Mouse (Mus musculus) CH12.LX (cell line): ENCODE measurements around the gene Gm42417. TPM values are rescaled to one million over a fixed set of nuclear protein-coding genes. Genes with fewer than 3 reads are reported as not detected.

Source experiments
- DNase-seq: peaks from one replicate; pipeline ENCODE4 v3.0.0-alpha.2; 2013; ENCODE audit errors: extremely low read depth
- H3K27ac ChIP-seq: 2 replicates; pipeline ENCODE4 v1.5.1; 2012; ENCODE audit warnings: low read depth, mild to moderate bottlenecking, control low read depth, moderate library complexity; ENCODE audit not compliant: insufficient read depth
- H3K27me3 ChIP-seq: replicated peaks from 2 replicates; pipeline ENCODE3; 2012; ENCODE audit warnings: inconsistent platforms
- H3K36me3 ChIP-seq, 2 experiments: replicated peaks in 1 of 2; 2 replicates each; pipeline versions ENCODE3 to v1.6.1; 2012; ENCODE audit warnings: inconsistent platforms in 1 of 2, low read length in 1 of 2, mild to moderate bottlenecking in 1 of 2, mixed read lengths in 1 of 2, moderate library complexity in 1 of 2; ENCODE audit not compliant: control insufficient read depth in 1 of 2, insufficient read depth in 1 of 2
- H3K4me1 ChIP-seq, 2 experiments: 2 replicates each; pipeline ENCODE4 v1.6.1; 2012; ENCODE audit warnings: inconsistent platforms in 1 of 2, moderate library complexity in 1 of 2; ENCODE audit not compliant: insufficient read depth in 2 of 2, control insufficient read depth in 1 of 2
- H3K4me2 ChIP-seq: 2 replicates; pipeline ENCODE4 v1.6.1; 2012; ENCODE audit warnings: low read depth, mild to moderate bottlenecking, control low read depth; ENCODE audit not compliant: poor library complexity, insufficient read depth, severe bottlenecking
- H3K4me3 ChIP-seq, 3 experiments: fragments of 150-350 bp in 1 of 3; sonication (generic) in 1 of 3; replicated peaks in 1 of 3; 2 replicates each; pipeline versions ENCODE3 to v1.5.1; 2011 to 2012; ENCODE audit warnings: low read depth in 2 of 3, low read length in 2 of 3, mild to moderate bottlenecking in 2 of 3, moderate library complexity in 2 of 3, control low read depth in 1 of 3, improper control_type of control experiment in 1 of 3, inconsistent platforms in 1 of 3, mixed read lengths in 1 of 3; ENCODE audit not compliant: poor library complexity in 1 of 3
- H3K79me2 ChIP-seq: replicated peaks from 2 replicates; pipeline ENCODE4 v1.6.1; 2012; ENCODE audit warnings: mild to moderate bottlenecking, moderate library complexity; ENCODE audit not compliant: control insufficient read depth, poor library complexity, insufficient read depth, severe bottlenecking; ENCODE audit errors: extremely low read depth
- H3K9ac ChIP-seq: 2 replicates; pipeline ENCODE4 v1.6.1; 2012; ENCODE audit warnings: low read depth, mild to moderate bottlenecking, control low read depth, moderate library complexity; ENCODE audit not compliant: insufficient read depth
- H3K9me3 ChIP-seq: replicated peaks from 2 replicates; pipeline ENCODE3; 2012; ENCODE audit warnings: low read length, inconsistent platforms, mixed read lengths
- CHD2 ChIP-seq: IDR thresholded peaks from 2 replicates; pipeline ENCODE4 v1.6.1; 2011; ENCODE audit warnings: low read length, improper control_type of control experiment
- ELF1 ChIP-seq: IDR thresholded peaks from 2 replicates; pipeline ENCODE4 v1.6.1; 2014; ENCODE audit warnings: low read depth, mild to moderate bottlenecking, inconsistent platforms, low read length, improper control_type of control experiment
- EP300 ChIP-seq: IDR thresholded peaks from 2 replicates; pipeline ENCODE4 v1.6.1; 2011; ENCODE audit warnings: low read length, improper control_type of control experiment
- HCFC1 ChIP-seq: IDR thresholded peaks from 2 replicates; pipeline ENCODE4 v1.6.1; 2012; ENCODE audit warnings: low read depth, mild to moderate bottlenecking, inconsistent platforms, low read length, improper control_type of control experiment
- IRF4 ChIP-seq: IDR thresholded peaks from 2 replicates; pipeline ENCODE4 v1.6.1; 2014; ENCODE audit warnings: low read depth, mild to moderate bottlenecking, inconsistent platforms, low read length, improper control_type of control experiment
- JUN ChIP-seq: IDR thresholded peaks from 2 replicates; pipeline ENCODE4 v1.6.1; 2011; ENCODE audit warnings: low read depth, mild to moderate bottlenecking, low read length, improper control_type of control experiment, moderate library complexity; ENCODE audit not compliant: insufficient read depth
- JUND ChIP-seq: conservative IDR thresholded peaks from 2 replicates; pipeline ENCODE4 v1.6.1; 2011; ENCODE audit warnings: low read depth, low read length, improper control_type of control experiment
- KAT2A ChIP-seq: IDR thresholded peaks from 2 replicates; pipeline ENCODE4 v1.6.1; 2012; ENCODE audit warnings: low read length, improper control_type of control experiment, inconsistent platforms; ENCODE audit not compliant: insufficient replicate concordance
- MAZ ChIP-seq: IDR thresholded peaks from 2 replicates; pipeline ENCODE4 v1.6.1; 2012; ENCODE audit warnings: low read depth, mild to moderate bottlenecking, inconsistent platforms, low read length, improper control_type of control experiment, moderate library complexity
- MEF2A ChIP-seq: IDR thresholded peaks from 2 replicates; pipeline ENCODE4 v1.6.1; 2014; ENCODE audit warnings: low read depth, mild to moderate bottlenecking, inconsistent platforms, low read length, improper control_type of control experiment, borderline replicate concordance
- MXI1 ChIP-seq: IDR thresholded peaks from 2 replicates; pipeline ENCODE4 v1.6.1; 2011; ENCODE audit warnings: mild to moderate bottlenecking, low read depth, low read length, improper control_type of control experiment
- MYC ChIP-seq: IDR thresholded peaks from 2 replicates; pipeline ENCODE4 v1.6.1; 2011; ENCODE audit warnings: low read depth, mild to moderate bottlenecking, improper control_type of control experiment, low read length
- NRF1 ChIP-seq: IDR thresholded peaks from 2 replicates; pipeline ENCODE4 v1.6.1; 2014; ENCODE audit warnings: low read depth, mild to moderate bottlenecking, inconsistent platforms, low read length, improper control_type of control experiment, moderate library complexity
- POLR2A ChIP-seq: IDR thresholded peaks from 2 replicates; pipeline ENCODE4 v1.6.1; 2011; ENCODE audit warnings: low read depth, mild to moderate bottlenecking, improper control_type of control experiment, low read length
- RAD21 ChIP-seq: IDR thresholded peaks from 2 replicates; pipeline ENCODE4 v1.6.1; 2011; ENCODE audit warnings: low read depth, mild to moderate bottlenecking, low read length, improper control_type of control experiment, moderate library complexity
- RCOR1 ChIP-seq: conservative IDR thresholded peaks from 2 replicates; pipeline ENCODE4 v1.6.1; 2012; ENCODE audit warnings: low read depth, mild to moderate bottlenecking, inconsistent platforms, low read length, improper control_type of control experiment
- SMC3 ChIP-seq: IDR thresholded peaks from 2 replicates; pipeline ENCODE4 v1.6.1; 2011; ENCODE audit warnings: low read depth, low read length, improper control_type of control experiment
- TCF12 ChIP-seq: IDR thresholded peaks from 2 replicates; pipeline ENCODE4 v1.6.1; 2014; ENCODE audit warnings: low read depth, mild to moderate bottlenecking, inconsistent platforms, low read length, improper control_type of control experiment
- USF1 ChIP-seq: IDR thresholded peaks from 2 replicates; pipeline ENCODE4 v1.6.1; 2014; ENCODE audit warnings: low read depth, mild to moderate bottlenecking, inconsistent platforms, low read length, improper control_type of control experiment
- USF2 ChIP-seq: conservative IDR thresholded peaks from 2 replicates; pipeline ENCODE4 v1.6.1; 2011; ENCODE audit warnings: low read depth, low read length, improper control_type of control experiment
- ZNF384 ChIP-seq: IDR thresholded peaks from 2 replicates; pipeline ENCODE4 v1.6.1; 2012; ENCODE audit warnings: low read depth, low read length, improper control_type of control experiment, inconsistent platforms
- dilution Hi-C: fragments of 300-500 bp; cut with MboI; formaldehyde crosslinking; loops from 2 replicates; pipeline ENCODE4 v1.14.3; 2020; ENCODE audit warnings: low sequenced_read_pairs; ENCODE audit not compliant: extremely low pct_unique_long_range_greater_than_20kb, extremely low pct_ligation_motif_present
- in situ Hi-C: fragments of 300-500 bp; cut with MboI; formaldehyde crosslinking; loops from 3 replicates; pipeline ENCODE4 v1.14.3; 2019; ENCODE audit warnings: low sequenced_read_pairs, low pct_ligation_motif_present, low pct_unique_long_range_greater_than_20kb, mixed read lengths
- polyA plus RNA-seq: library from polyadenylated mRNA; unstranded; fragments of >175 nt; gene quantifications from 2 replicates; pipeline ENCODE4 v1.2.1, GENCODE M21; 2012; ENCODE audit warnings: low read depth; ENCODE audit not compliant: insufficient read length
- total RNA-seq, 2 experiments: library from RNA; depleted of rRNA; stranded (reverse); fragments of 300-350 nt in 1 of 2; fragments of >200 nt in 1 of 2; gene quantifications; 2 replicates each; pipeline ENCODE4 v1.2.3; 2012 to 2014

Gm42417 gene
- total and polyA plus RNA-seq, 3 experiments: 0.08 to 3.9 TPM; not detected in 1

- Histone ChIP-seq H3K9ac (no peak overlapping the region), H3K4me3 (no peak overlapping the region), H3K36me3 (no peaks in the 10 kb centered on the region), H3K9me3 (no peaks in the 10 kb centered on the region), H3K27ac (no peak overlapping the region), H3K79me2 (no peaks in the 10 kb centered on the region), H3K4me2 (no peak overlapping the region), H3K27me3 (peaks cover 12% of the 10 kb centered on the region), H3K4me1 (peaks cover 18 to 30% of the 10 kb centered on the region in 2 experiments)
- in situ Hi-C loops (no loop called here), dilution Hi-C loops (no loop called here)
- no peak for DNase-seq
- TF ChIP-seq CHD2 (no peak), MYC (no peak), KAT2A (no peak), IRF4 (no peak), HCFC1 (no peak), JUN (no peak), EP300 (no peak), POLR2A (no peak), MAZ (no peak), USF2 (no peak), JUND (no peak), RAD21 (no peak), USF1 (no peak), MEF2A (no peak), ZNF384 (no peak), ELF1 (no peak), MXI1 (no peak), NRF1 (no peak)
Observed at GRCm38 (mm10) chr1:36586288-36586687, 47.1 kb upstream of the Gm42417 start.

DNA sequence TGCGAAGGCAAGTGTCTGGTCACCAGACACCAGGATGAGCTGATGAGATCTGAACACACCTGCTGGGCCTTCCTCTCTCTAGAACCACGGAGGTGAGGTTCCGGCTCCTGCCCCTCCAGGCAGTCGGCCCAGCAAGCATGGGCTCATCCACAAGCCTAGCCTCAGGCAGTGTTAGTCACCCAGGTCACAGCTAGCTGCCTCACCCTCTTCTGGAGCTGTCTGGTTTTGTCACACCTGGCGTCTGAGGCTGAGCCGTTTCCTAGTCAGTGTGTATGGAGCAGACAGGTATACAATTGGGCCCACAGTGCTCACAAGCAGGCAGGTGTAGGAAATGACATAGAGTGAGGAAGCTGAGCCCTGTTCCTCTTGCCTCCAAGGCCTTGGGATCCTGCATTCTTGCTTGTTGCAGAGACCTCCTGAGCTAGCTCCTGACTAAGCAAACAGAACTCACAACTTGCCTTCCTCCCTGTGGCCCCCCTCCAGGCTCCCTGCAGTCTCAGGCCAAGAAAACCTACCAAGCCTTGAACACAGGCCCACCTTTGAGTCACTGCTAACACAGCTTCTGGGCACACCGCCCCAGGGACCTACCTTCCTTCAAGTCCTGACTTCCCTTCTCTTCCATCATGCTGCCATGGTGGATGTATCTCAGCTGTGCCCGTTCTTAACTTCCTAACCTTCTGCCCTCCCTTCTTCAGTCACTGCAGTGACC lies 44.3 kb upstream of the Gm42417 start:
- H3K4me2 ChIP-seq: no peak overlapping the region
- dilution Hi-C loops (no loop called here), in situ Hi-C loops (no loop called here)
- H3K4me3 ChIP-seq: no peak overlapping the region
- TF ChIP-seq RAD21 (no peak), SMC3 (no peak), TCF12 (no peak), IRF4 (no peak), CHD2 (no peak), RCOR1 (no peak), NRF1 (no peak)
- no peaks in the 10 kb centered on the region for H3K79me2 ChIP-seq
- H3K4me1 ChIP-seq: peaks cover 4 to 17% of the 10 kb centered on the region in 2 experiments
- no peaks in the 10 kb centered on the region for H3K9me3 ChIP-seq
- H3K9ac ChIP-seq: no peak overlapping the region
- DNase-seq: no peak
- H3K27ac ChIP-seq: no peak overlapping the region
- no peaks in the 10 kb centered on the region for H3K36me3 ChIP-seq
- peaks cover 12% of the 10 kb centered on the region for H3K27me3 ChIP-seq
